Mouse (Mus musculus) kidney, postnatal 14 days (tissue): Measurements from ENCODE around the gene Dip2b.

ENCODE experiments used
- DNase-seq: peaks from one replicate; pipeline ENCODE4 v3.0.0; 2022; ENCODE audit warnings: mixed read lengths

The Dip2b gene

GRCm38 (mm10) chr15:100181841-100182240 is 143.4 kb downstream of the Dip2b start:
- DNase-seq = no peak

GRCm38 (mm10) chr15:100182526-100183280 is 144.2 kb downstream of the Dip2b start:
- DNase-seq = no peak

DNA sequence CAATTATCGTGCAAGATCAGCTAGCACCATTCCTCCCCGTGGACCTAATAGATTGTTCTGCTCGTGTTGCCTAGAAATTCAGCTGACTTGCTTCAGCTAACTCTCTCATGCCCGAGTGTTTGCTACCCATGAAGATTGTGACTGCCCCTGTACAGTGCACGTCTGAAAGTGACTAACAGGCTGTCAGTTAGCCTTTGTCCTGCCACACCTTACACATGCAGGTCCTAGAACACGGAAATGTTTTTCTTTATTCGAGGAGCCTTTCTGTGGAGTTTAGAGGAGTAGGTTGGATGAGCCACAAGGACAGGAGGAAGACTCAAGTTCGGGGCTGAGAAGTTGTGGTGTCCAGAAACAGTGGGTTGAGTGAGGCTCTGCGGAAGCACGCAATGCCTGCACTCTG is 145.0 kb downstream of the Dip2b start:
- no peak for DNase-seq

DNA sequence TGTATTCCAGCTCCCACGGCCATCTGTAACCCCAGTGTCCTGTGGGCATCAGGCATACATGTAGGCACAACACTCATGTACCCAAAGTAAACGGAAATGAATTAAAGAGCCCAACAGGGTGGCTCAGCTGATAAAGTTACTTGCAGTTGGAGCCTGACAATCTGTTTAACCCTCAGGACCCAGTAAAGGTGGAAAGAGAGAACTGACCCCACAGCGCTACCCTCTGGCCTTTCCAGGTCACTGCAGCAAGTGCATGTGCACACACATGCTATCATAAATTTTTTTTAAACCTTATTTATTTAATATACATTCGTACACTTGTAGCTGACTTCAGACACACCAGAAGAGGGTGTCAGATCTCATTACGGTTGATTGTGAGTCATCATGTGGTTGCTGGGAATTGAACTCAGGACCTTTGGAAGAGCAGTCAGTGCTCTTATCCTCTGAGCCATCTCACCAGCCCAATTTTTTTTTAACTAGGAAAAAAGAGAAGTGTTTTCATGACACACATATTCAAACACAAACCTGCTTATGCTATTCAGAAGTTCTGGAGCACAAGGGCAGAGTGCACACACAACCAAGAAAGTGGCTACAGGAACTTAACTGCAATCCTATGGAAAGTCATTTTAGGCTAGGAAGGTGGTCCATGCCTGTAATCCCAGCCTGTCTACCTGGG is 146.5 kb downstream of the Dip2b start:
- DNase-seq = no peak

GRCm38 (mm10) chr15:100186234-100186633 is 147.8 kb downstream of the Dip2b start:
- DNase-seq = no peak

GRCm38 (mm10) chr15:100186882-100187672 is 148.6 kb downstream of the Dip2b start:
- DNase-seq = no peak

DNA sequence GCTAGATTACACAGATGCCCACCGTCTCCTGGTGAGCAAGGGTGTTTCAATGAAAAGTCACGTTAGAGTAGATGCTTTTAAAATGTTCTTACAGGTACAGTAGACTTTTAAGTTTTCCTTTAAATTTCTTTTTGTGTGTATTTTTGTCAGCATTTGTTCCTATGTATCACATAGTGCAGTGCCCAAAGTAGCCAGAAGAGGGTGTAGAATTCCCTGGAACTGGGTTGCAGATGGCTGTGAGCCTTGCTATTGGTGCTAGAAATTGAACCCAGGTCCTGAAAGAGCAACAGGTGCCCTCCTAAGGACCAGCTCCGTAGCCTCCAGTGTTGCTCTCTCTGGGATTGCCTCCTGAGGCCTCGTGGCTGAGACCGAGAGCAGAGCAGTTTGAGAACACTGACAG is 150.1 kb downstream of the Dip2b start:
- no peak for DNase-seq

GRCm38 (mm10) chr15:100188962-100189404 is 150.5 kb downstream of the Dip2b start:
- DNase-seq = no peak

DNA sequence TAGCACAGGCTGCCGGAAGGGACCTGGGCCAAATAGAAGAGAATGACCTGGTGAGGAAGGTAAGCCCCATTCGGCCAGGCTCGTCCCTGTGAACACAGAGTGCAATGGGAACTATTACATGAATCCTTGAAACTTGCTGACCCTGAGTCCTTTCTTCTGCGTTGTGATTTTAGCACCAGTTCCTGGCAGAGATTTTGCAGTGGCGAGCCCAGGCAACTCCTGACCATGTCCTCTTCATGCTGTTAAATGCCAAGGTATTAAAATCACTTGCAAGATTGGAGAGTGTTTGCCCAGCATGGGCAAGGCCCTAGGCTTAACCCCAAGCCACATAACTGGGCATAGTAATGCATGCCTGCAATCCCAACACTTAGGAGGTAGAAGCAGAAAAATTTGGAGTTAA is 151.6 kb downstream of the Dip2b start:
- no peak for DNase-seq

- DNase-seq = no peak
Measured at GRCm38 (mm10) chr15:100198983-100199745, 160.7 kb downstream of the Dip2b start.

GRCm38 (mm10) chr15:100199790-100200189 is 161.3 kb downstream of the Dip2b start:
- DNase-seq = peak; percentile 46

GRCm38 (mm10) chr15:100201806-100202205 is 163.3 kb downstream of the Dip2b start:
- no peak for DNase-seq

DNA sequence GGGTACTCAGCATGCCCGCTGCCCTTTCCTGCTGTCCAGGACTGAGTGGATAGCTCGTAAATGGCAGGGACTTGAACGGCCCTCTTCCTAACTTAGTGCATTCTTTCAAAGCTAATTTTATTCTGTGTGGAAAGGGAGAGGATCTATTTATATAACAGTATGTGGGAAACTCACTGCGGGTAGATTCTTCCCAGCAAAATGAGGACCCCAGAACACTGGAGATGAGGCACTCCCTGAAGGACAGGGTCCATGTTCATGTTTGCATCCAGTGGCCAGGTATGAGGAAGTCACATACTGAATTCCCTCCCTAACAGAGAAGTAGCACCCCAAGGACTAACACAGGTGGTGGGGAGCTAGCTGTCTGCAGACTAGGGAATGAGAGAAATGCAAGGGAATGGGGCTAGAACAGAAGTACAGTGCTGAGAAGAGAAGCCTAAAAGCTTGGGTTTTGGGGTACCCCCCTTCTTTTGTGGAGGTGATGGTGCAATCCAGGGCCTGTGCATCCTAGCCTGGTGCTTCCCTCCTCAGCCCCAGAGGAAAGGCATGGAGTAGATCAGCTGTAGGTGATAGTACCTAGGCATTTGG is 164.1 kb downstream of the Dip2b start:
- no peak for DNase-seq

- DNase-seq = peak; percentile 12
Measured at GRCm38 (mm10) chr15:100204574-100204973, 166.1 kb downstream of the Dip2b start.

GRCm38 (mm10) chr15:100210013-100210412 is 171.5 kb downstream of the Dip2b start:
- DNase-seq = no peak

DNA sequence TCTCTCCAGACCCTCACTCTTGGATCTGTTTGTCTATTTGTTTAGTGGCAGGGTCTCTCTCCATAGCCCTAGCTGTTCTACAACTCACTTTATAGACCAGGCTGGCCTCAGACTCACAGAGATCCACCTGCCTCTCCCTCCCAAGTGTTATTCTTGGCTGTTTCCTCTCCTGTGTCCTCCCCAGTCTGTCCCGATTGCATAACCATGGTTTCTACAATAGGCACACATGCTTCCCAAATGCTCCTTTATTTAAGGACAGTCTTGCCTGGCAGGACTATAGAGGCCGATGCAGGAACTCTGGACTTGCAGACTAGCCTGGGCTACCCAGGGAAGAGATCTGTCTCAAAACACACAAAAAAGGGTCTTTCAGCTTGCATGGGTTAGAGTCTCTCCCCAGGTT is 174.9 kb downstream of the Dip2b start:
- DNase-seq = no peak

DNA sequence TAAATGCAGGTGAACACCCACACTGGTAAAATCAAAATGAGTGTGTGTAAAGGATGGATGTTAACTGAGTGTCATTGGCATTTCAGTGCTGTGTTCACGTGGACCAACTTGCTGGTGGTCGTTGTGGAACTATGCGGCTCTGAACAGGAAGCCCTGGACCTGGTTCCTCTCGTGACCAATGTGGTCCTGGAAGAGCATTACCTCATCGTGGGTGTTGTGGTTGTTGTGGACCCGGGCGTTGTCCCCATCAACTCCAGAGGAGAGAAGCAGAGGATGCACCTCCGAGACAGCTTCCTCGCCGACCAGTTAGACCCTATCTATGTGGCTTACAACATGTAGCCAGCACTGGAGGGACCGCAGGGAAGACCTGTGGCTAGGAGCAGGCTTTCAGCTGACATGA is 176.6 kb downstream of the Dip2b start:
- no peak for DNase-seq

- no peak for DNase-seq
Measured at GRCm38 (mm10) chr15:100216173-100216572, 177.7 kb downstream of the Dip2b start.

GRCm38 (mm10) chr15:100218018-100218417 is 179.6 kb downstream of the Dip2b start:
- DNase-seq = no peak

GRCm38 (mm10) chr15:100219396-100219795 is 180.9 kb downstream of the Dip2b start:
- DNase-seq = no peak

GRCm38 (mm10) chr15:100220916-100221315 is 182.5 kb downstream of the Dip2b start:
- no peak for DNase-seq

DNA sequence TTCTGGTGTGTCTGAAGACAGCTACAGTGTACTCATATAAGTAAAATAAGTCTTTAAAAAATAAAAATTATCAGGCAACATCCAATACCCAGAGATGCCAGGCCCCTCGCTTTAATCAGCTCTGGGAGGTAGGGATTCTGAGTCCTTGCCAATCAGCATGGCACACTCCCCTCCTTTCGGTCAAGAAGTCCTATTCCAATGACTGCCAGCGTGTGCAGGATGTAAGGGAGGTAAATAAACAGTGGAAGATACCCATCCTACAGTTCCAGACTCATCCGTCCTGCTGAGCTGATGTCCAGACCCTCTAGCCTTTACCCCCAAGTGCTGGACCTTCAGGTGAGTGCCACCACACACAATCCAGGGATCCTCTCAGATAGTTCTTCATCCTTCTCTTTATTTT is 186.9 kb downstream of the Dip2b start:
- DNase-seq = no peak
